Mouse (Mus musculus) neural tube, embryonic 12.5 days (tissue): ENCODE data around the gene Spats1. TPM values are rescaled to one million over a fixed set of nuclear protein-coding genes. Genes with fewer than 3 reads are reported as not detected.
A peak's percentile ranks its signal among the peaks of the same experiment; 100 is the strongest.
"Not testable (repeated sequence)": the region's sequence is repeated elsewhere in the genome, so short reads cannot be mapped to it uniquely, and the experiment has no call there.

ENCODE experiments used
- ATAC-seq: fragments of 200-750 bp; cut with Nextera tagmentation; 2 replicates; pipeline ENCODE4 v1.8.0; 2017; ENCODE audit warnings: low read depth, mild to moderate bottlenecking, moderate TSS enrichment, moderate library complexity; ENCODE audit not compliant: low FRiP score
- H3K27ac ChIP-seq: fragments of 300-500 bp; sonication (generic); 2 replicates; pipeline ENCODE4 v1.5.1; 2016
- H3K27me3 ChIP-seq: fragments of 300-500 bp; sonication (generic); replicated peaks from 2 replicates; pipeline ENCODE4 v1.6.1; 2016; ENCODE audit warnings: mild to moderate bottlenecking
- H3K36me3 ChIP-seq: fragments of 300-500 bp; sonication (generic); 2 replicates; pipeline ENCODE4 v1.6.1; 2016; ENCODE audit warnings: mild to moderate bottlenecking
- H3K4me1 ChIP-seq: fragments of 300-500 bp; sonication (generic); 2 replicates; pipeline ENCODE4 v1.6.1; 2016
- H3K4me2 ChIP-seq: fragments of 300-500 bp; sonication (generic); replicated peaks from 2 replicates; pipeline ENCODE4 v1.6.1; 2016; ENCODE audit warnings: mild to moderate bottlenecking
- H3K4me3 ChIP-seq: fragments of 300-500 bp; sonication (generic); 2 replicates; pipeline ENCODE4 v1.5.1; 2016
- H3K9ac ChIP-seq: fragments of 300-500 bp; sonication (generic); 2 replicates; pipeline ENCODE4 v1.6.1; 2016; ENCODE audit warnings: mild to moderate bottlenecking
- H3K9me3 ChIP-seq: fragments of 300-500 bp; sonication (generic); 2 replicates; pipeline ENCODE4 v1.6.1; 2016; ENCODE audit warnings: mild to moderate bottlenecking
- WGBS: fragments of 180-500 bp; shearing (Covaris S2); methylation state at CpG from one replicate; pipeline ENCODE4 v1.1.7; 2016; 5-methylcytosine and 5-hydroxymethylcytosine counted together
- polyA plus RNA-seq: library from polyadenylated mRNA; unstranded; fragments of >200 nt; fragmentation: Nextera tagmentation; extraction: Ambion mirVana; gene quantifications from 2 replicates; pipeline ENCODE4 v1.2.1, GENCODE M21; 2016

The Spats1 gene
- polyA plus RNA-seq, 1 experiment from 2014 or later: 1.2 TPM

- ATAC-seq: peak; percentile 94
- Histone ChIP-seq H3K9me3 (no peaks in the 10 kb centered on the region), H3K9ac (peak within 1 kb of the TSS; percentile 85), H3K36me3 (peaks cover 5% of the 10 kb centered on the region; the same call in 1 of the 2 replicates), H3K27ac (peak within 1 kb of the TSS; percentile 86), H3K4me2 (peak within 1 kb of the TSS; percentile 89), H3K4me1 (peaks cover 18% of the 10 kb centered on the region), H3K27me3 (no peaks in the 10 kb centered on the region), H3K4me3 (peak within 1 kb of the TSS; percentile 88)
- under 1% methylated on average over 73 of the region's 73 CpGs for WGBS
Observed at GRCm38 (mm10) chr17:45433419-45434261, 41.6 kb downstream of the Spats1 start, which contains the start of gene Cdc5l. Cdc5l (minus strand) TSS chr17:45433737.

GRCm38 (mm10) chr17:45432706-45433398 lies 42.4 kb downstream of the Spats1 start:
- no peaks in the 10 kb centered on the region for H3K27me3 ChIP-seq
- peak overlapping the region; percentile 89 for H3K4me2 ChIP-seq
- H3K9ac ChIP-seq: peak overlapping the region; percentile 85
- H3K4me1 ChIP-seq: peaks cover 18% of the 10 kb centered on the region
- ATAC-seq: peak; percentile 89
- H3K4me3 ChIP-seq: peak overlapping the region; percentile 88
- H3K27ac ChIP-seq: peak overlapping the region; percentile 86
- H3K36me3 ChIP-seq: peaks cover 5% of the 10 kb centered on the region; the same call in 1 of the 2 replicates
- 2% methylated on average over 62 of the region's 62 CpGs for WGBS
- no peaks in the 10 kb centered on the region for H3K9me3 ChIP-seq

DNA sequence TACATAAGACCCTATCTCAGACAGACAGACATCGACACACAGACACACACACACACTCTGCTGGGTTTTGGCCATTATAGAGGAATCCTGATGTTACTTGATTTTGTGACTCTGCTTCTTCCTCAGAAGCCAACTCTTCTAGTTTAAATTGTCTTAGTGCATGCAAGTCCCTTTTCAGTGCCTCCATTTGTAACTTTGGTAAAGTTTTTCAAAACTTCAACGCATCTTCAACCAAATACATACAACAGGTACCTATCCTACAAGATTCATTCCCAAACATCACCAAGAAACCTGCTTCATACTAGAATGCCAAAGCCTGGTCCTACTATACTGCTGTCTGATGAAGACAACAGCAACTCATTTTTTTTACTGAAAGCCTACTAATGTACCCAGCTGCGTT lies 43.2 kb downstream of the Spats1 start:
- Histone ChIP-seq H3K4me1 (peaks cover 18% of the 10 kb centered on the region), H3K4me2 (peak overlapping the region; percentile 89), H3K9me3 (no peaks in the 10 kb centered on the region), H3K9ac (0 out of 2 replicates have a peak overlapping the region, but pooled peaks have one; percentile 85), H3K27ac (no peak overlapping the region), H3K36me3 (peaks cover 10% of the 10 kb centered on the region), H3K27me3 (no peaks in the 10 kb centered on the region), H3K4me3 (peak overlapping the region; percentile 88; the same call in 1 of the 2 replicates)
- WGBS: 83% methylated on average over 3 of the region's 3 CpGs
- no peak for ATAC-seq

DNA sequence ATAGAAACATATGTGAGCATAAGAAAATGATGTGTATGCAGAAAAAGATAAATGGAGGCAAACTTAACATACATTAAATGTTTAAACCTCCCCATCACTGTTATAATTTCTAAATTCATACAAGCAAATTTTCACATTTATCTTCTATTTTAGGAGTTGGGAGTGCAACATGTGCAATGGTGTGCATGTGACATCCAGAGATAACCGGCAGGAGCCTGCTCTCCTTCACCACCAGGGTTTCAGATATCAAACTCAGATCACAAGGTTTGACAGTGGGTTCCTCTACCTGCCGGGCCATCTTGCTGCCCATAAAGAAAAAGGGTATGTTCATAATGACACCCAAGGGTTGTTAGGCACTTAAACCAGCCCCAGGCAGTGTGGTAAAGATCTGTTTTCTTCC lies 57.8 kb downstream of the Spats1 start:
- Histone ChIP-seq H3K9ac (no peak overlapping the region), H3K4me3 (no peak overlapping the region), H3K27ac (no peak overlapping the region), H3K4me1 (no peaks in the 10 kb centered on the region), H3K4me2 (no peak overlapping the region), H3K27me3 (no peaks in the 10 kb centered on the region), H3K36me3 (peaks cover 62% of the 10 kb centered on the region), H3K9me3 (no peaks in the 10 kb centered on the region)
- WGBS: 89% methylated on average over 2 of the region's 2 CpGs
- ATAC-seq: no peak

- WGBS: 84% methylated on average over 2 of the region's 2 CpGs
- H3K4me3 ChIP-seq, H3K27ac ChIP-seq, H3K4me1 ChIP-seq, H3K27me3 ChIP-seq, H3K9ac ChIP-seq, H3K4me2 ChIP-seq, H3K9me3 ChIP-seq, ATAC-seq: not testable (repeated sequence)
- peaks cover 83% of the 10 kb centered on the region for H3K36me3 ChIP-seq
Observed at GRCm38 (mm10) chr17:45411617-45412016, 63.6 kb downstream of the Spats1 start.

DNA sequence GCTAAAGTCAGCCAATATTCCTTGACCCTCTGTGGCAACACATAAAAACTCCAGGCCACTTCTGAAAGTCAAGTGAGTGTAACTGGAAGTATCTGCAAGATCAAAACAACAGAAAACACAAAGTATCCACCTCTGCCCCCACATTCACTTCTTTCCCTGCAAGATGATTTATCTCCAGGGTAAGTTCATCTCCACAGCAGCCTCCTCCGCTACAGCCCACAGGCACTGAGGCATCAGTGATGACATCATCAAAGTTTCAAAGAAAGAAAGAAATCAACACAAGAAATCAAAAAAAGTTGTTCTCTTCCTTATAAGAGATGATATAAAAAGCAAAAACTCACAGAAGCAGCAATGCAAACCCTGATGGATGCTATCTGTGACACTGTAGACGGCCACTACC lies 66.5 kb downstream of the Spats1 start:
- WGBS: 91% methylated on average over 2 of the region's 2 CpGs
- Histone ChIP-seq H3K9me3 (no peaks in the 10 kb centered on the region), H3K27ac (no peak overlapping the region), H3K4me3 (no peak overlapping the region), H3K27me3 (no peaks in the 10 kb centered on the region), H3K9ac (no peak overlapping the region), H3K4me2 (no peak overlapping the region), H3K36me3 (peaks cover 79% of the 10 kb centered on the region), H3K4me1 (no peaks in the 10 kb centered on the region)
- no peak for ATAC-seq

- Histone ChIP-seq H3K27me3 (no peaks in the 10 kb centered on the region), H3K4me3 (no peak overlapping the region), H3K27ac (no peak overlapping the region), H3K9me3 (no peaks in the 10 kb centered on the region), H3K4me1 (no peaks in the 10 kb centered on the region), H3K9ac (no peak overlapping the region), H3K4me2 (no peak overlapping the region), H3K36me3 (peaks cover 57% of the 10 kb centered on the region)
- WGBS: 97% methylated on average over 10 of the region's 10 CpGs
- ATAC-seq: no peak
Observed at GRCm38 (mm10) chr17:45406281-45406680, 68.9 kb downstream of the Spats1 start.

GRCm38 (mm10) chr17:45403207-45403606 lies 72.0 kb downstream of the Spats1 start:
- WGBS: 29% methylated on average over 3 of the region's 3 CpGs
- Histone ChIP-seq H3K4me1 (no peaks in the 10 kb centered on the region), H3K9me3 (no peaks in the 10 kb centered on the region), H3K36me3 (peaks cover 33% of the 10 kb centered on the region), H3K27me3 (no peaks in the 10 kb centered on the region), H3K4me2 (no peak overlapping the region), H3K9ac (no peak overlapping the region), H3K4me3 (no peak overlapping the region), H3K27ac (no peak overlapping the region)
- ATAC-seq: no peak

- no peak overlapping the region for H3K9ac ChIP-seq
- H3K27me3 ChIP-seq: no peaks in the 10 kb centered on the region
- H3K9me3 ChIP-seq: no peaks in the 10 kb centered on the region
- H3K27ac ChIP-seq: no peak overlapping the region
- H3K36me3 ChIP-seq: peaks cover 29% of the 10 kb centered on the region
- no peak for ATAC-seq
- H3K4me3 ChIP-seq: no peak overlapping the region
- 84% methylated on average over 3 of the region's 3 CpGs for WGBS
- H3K4me1 ChIP-seq: no peaks in the 10 kb centered on the region
- no peak overlapping the region for H3K4me2 ChIP-seq
Observed at GRCm38 (mm10) chr17:45402601-45403000, 72.6 kb downstream of the Spats1 start.

- H3K9me3 ChIP-seq: no peaks in the 10 kb centered on the region
- peaks cover 25% of the 10 kb centered on the region for H3K36me3 ChIP-seq
- no peak overlapping the region for H3K4me3 ChIP-seq
- WGBS: 98% methylated on average over 1 of the region's 1 CpGs
- H3K27me3 ChIP-seq: no peaks in the 10 kb centered on the region
- no peak overlapping the region for H3K27ac ChIP-seq
- no peak for ATAC-seq
- no peak overlapping the region for H3K4me2 ChIP-seq
- no peaks in the 10 kb centered on the region for H3K4me1 ChIP-seq
- H3K9ac ChIP-seq: no peak overlapping the region
Observed at GRCm38 (mm10) chr17:45402126-45402525, 73.1 kb downstream of the Spats1 start.

- Histone ChIP-seq H3K4me2 (no peak overlapping the region), H3K4me1 (no peaks in the 10 kb centered on the region), H3K9me3 (no peaks in the 10 kb centered on the region), H3K4me3 (no peak overlapping the region), H3K9ac (no peak overlapping the region), H3K27ac (no peak overlapping the region), H3K36me3 (peaks cover 19% of the 10 kb centered on the region), H3K27me3 (no peaks in the 10 kb centered on the region)
- ATAC-seq: no peak
- WGBS: 94% methylated on average over 5 of the region's 5 CpGs
Observed at GRCm38 (mm10) chr17:45401126-45401905, 73.9 kb downstream of the Spats1 start.

- no peaks in the 10 kb centered on the region for H3K4me1 ChIP-seq
- WGBS: 98% methylated on average over 2 of the region's 2 CpGs
- H3K27ac ChIP-seq: no peak overlapping the region
- no peak overlapping the region for H3K4me3 ChIP-seq
- H3K36me3 ChIP-seq: peaks cover under 1% of the 10 kb centered on the region; the same call in 1 of the 2 replicates
- H3K9me3 ChIP-seq: no peaks in the 10 kb centered on the region
- no peak overlapping the region for H3K9ac ChIP-seq
- no peak overlapping the region for H3K4me2 ChIP-seq
- ATAC-seq: no peak
- H3K27me3 ChIP-seq: no peaks in the 10 kb centered on the region
Observed at GRCm38 (mm10) chr17:45398021-45398420, 77.2 kb downstream of the Spats1 start.
